Mouse (Mus musculus) 3134 (cell line): ENCODE measurements around the gene Nelfa.

Source experiments
- DNase-seq: peaks from one replicate; pipeline ENCODE4 v3.0.0-alpha.2; 2011; ENCODE audit warnings: low spot score; ENCODE audit not compliant: insufficient read length; ENCODE audit errors: extremely low read depth

Nelfa gene

GRCm38 (mm10) chr5:33936120-33936707, at the start of gene Nelfa:
TSS of gene Nelfa (minus strand) at chr5:33936413.
- DNase-seq = peak; percentile 98

DNA sequence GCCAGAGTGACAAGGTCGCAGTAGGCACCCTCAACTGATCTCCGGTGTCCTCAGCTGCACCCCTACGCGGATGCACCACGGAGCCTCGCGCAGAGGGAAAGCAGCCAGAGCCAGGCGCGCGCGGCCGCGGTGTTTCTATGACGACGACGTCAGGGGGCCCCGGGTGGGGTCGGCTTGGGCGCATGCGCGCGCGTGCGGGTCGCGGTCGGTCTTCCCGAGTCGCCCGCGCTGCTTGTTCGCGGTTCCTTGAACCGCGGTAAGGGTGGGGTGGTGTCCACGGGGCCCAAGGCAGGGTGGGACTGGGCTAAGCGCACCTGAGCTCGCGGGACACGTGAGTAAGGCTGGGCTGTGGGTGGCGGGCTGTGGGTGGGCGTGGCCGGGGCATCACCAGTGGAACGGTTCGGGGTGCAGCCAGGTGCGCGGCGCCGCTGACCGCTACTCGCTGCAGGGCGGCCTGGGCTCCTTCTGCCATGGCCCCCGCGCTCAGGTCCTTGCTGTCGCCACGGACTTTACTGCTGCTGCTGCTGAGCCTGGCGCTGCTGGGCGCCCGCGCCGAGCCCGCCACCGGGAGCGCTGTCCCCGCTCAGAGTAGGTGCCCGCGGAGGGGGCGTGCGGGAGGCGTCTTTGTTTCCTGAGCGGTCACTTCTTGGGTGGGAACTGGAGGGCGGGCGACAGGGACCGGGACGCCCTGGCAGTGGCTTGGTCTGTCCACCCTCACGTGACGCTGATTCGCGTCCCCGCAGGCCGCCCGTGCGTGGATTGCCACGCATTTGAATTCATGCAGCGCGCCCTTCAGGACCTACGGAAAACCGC, 47.3 kb upstream of the Nelfa start, which contains the start of gene Gm1673:
Gm1673 (plus strand) TSS at position 125 of the 813 bp plus-strand sequence.
- no peak for DNase-seq

GRCm38 (mm10) chr5:33982731-33983259, 46.6 kb upstream of the Nelfa start:
- no peak for DNase-seq

GRCm38 (mm10) chr5:33976267-33976666, 40.1 kb upstream of the Nelfa start:
- no peak for DNase-seq

GRCm38 (mm10) chr5:33974736-33975135, 38.5 kb upstream of the Nelfa start:
- no peak for DNase-seq

GRCm38 (mm10) chr5:33959382-33959781, 23.2 kb upstream of the Nelfa start:
- no peak for DNase-seq

DNA sequence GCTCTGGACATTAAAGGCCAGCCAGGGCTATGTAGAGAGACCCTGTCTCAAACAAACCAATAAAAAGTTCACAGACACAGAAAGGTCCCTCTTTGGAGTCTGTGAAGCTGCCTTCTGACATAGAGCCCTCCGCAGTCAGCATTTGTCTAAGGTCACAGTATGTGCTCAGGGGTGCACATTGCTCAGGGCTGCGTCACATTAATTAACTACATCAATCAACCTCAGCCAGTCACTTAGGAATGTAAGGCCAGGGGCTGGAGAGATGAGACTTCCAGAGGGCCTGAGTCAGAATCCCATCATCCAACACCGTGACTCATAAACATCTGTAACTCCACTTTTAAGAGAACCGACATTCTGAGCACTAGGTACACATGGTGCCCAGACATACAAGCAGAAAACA, 19.7 kb upstream of the Nelfa start:
- DNase-seq = peak; percentile 70

DNA sequence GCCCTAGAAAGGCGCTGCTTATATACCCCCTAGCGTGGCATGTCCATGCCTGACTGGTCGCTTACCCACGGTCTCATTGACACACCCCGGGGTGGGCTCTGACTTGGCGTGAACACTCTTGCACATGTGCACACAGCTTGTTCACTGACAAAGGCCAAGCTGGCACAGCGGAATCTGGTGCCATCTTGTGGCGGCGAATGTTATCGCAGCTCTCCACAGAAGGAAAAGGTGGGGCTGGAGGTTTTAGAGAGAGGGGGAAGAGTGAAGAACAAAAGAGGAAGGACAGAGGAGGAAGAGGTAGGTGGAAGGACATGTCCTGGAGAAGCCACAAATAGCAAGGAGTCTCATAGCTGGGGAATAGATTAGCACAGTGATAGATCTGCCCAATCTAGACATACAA, 18.1 kb upstream of the Nelfa start:
- DNase-seq = peak; percentile 45

DNA sequence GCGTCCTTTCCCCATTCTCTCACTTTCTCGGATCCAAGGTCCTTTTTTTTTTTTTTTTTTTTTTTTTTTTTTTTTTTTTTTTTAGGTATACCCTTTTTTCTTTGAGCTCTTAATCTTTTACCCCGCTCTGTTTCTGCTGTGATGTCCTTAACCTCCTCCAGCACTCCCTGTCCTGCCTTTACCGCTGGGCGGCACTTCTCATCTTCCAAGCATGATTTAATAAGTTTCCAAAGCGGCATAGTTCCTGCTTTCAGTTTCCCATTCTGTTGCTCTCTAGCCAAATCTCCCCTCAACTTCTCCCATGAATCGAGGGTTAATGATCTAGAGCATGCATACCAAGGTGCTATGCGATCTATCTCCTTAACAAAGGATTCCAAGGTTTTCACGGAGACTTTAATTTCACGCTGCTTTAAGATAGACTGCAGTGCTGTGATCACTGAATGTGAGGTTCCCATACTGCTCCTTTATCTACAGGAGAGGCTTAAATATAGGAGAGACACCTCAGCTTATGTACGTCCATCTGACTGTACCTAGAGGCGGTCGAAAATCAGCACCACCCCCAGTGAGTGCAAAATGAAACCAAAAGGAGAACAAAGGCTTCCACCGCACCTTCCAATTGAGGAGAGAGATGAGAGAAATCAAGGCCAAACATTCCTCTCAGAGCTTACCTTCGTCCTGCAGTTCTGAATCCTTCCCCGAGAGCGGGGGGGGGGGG, 17.4 kb upstream of the Nelfa start:
- DNase-seq = no peak

DNA sequence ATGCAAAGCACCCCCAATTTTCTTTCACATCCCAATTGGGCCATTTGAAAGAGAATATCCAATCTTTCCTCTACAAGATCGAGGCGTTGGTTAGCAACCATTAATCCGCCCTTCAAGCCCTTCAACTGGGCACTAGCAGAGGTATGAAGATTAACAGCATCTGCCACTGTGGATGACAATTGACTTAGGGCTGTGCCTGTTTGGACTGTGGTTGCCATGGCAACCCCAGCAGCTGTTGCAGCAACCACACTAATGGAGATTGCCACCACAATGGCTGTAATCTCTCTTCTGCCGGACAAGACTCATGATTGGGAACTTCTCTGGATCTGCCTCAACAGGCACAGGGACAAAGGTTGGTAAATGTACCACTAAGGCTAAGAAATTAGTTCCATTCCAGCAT, 12.1 kb upstream of the Nelfa start:
- DNase-seq = no peak

DNA sequence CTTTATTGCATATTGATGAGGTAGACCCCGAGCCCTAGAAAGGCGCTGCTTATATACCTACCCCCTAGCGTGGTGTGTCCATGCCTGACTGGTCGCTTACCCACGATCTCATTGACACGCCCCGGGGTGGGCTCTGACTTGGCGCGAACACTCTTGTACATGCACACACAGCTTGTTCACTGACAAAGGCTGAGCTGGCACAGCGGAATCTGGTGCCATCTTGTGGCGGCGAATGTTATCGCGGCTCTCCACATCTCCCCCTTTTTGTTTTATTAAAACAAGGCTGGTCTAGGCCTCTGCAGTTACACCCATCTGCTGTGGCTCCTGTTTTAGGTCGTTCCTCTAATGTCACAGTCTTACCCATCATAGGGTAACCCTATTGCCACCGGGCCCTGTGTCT, 10.8 kb upstream of the Nelfa start:
- DNase-seq = peak; percentile 23

DNA sequence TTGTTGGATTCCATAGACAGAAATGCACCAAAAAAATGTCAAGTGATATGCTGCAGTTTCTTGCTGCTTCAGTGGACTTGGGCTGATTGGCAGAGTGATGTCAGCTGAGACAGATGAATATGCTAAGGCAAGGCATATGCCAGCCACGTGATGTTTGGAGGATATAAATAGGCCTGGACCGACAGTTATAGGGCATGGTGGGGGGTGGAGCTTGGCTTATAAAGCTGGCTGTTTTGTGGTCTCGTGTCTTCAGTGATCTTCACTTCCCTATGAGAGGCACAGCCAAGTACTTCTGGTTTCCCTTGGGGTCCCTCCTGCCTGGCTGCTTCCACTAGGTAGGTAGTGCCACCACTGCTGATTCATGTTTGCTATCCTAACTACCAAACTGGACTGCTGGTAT, 2.2 kb upstream of the Nelfa start:
- DNase-seq = no peak

GRCm38 (mm10) chr5:33937230-33937629, 1.0 kb upstream of the Nelfa start:
- no peak for DNase-seq

DNA sequence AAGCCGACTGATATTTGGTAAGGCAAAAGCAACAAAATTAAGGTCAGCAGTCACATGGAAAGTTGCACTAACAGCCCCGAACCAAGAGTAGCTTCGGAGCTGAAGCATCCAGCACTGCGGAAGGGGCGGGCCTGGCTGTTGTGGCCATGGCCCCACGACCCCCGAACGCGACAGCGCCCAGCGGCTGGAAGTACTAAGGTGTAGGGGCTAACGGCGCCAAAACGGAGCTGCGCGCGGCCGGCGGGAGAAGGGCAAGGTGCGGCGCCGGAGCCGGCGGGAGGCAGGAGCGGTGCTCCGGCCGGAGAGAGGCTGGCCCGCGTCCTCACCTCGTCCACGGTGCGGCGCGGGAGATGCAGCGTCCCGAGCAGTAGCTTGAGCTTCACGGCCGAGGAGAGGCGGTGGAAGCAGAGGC, 507 bp downstream of the Nelfa start:
- no peak for DNase-seq

GRCm38 (mm10) chr5:33934877-33935276, 1.3 kb downstream of the Nelfa start:
- DNase-seq = no peak

DNA sequence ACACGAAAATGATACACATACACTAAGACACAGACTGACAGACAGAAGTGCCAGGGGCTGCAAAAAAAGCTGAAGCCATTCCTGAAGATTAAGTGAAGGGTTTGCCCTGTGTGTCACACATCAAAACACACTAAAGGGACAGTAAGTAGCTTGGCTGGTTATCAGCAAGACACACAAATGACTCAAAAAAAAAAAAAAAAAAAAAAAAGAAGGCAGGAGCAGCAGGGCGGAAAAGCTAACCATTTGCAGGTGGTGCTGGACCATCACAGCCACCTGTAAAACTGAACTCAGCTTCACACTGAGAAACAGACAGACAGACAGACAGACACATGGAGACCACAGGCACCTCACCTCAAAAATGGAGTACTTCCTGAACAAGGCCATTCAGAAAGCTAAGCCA, 2.1 kb downstream of the Nelfa start:
- no peak for DNase-seq

- no peak for DNase-seq
Measured at GRCm38 (mm10) chr5:33932413-33932812, 3.8 kb downstream of the Nelfa start.

- DNase-seq = no peak
Measured at GRCm38 (mm10) chr5:33926170-33926569, 10.0 kb downstream of the Nelfa start.

- DNase-seq = no peak
Measured at GRCm38 (mm10) chr5:33922566-33922965, 13.6 kb downstream of the Nelfa start.

DNA sequence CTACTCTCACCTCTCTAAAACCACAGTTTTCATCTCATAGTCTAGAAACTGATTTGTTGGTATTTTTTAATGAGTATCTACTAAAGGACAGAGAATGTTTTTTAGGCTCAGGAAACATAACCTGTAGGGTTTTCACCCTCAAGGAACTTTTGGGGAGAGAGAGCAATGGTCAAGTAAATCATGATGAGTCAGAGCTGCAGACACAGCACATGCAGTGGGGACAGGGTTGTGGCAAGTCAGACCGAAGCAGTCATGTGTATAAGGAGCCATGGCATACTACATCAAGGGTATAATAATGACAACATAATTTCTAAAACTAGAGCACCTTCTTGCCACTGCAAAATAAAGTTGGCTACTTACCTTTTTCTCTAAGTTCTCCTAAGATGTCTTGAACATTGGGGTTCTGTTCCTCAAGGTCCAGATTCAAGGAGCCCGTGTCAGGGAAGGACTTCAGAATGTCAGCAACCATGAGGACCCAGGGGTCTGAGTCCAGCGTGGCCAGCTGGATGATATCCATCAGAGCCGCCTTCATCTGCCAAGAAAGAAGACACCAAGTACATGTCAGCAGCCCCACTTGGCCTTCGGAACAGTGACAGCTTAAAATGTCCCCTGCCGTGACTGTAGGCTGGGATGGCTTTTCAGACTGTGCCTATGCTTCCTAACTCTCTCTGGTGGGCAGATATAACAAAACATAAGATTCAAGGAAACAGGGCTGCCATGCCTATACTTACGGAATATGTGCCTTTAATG, 14.6 kb downstream of the Nelfa start:
- DNase-seq = no peak

DNA sequence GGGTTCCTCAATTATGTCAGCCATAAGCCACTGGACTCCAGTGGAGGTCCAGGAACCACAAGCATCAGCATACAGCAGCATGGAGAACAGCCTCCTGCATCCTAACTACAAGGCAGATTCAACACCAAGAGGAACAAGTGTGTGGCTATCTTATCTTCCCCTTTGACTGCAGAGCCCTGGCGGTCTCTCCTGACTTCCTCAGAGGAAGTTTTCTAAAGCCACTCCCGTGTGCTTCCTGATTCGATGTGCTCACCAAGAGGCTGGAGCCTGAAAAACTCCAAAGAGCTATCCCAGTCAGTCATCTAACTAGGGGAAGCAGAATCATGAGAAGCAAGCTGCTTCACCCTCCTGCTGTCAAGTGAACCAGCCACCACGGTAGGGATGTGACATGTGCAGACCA, 15.3 kb downstream of the Nelfa start:
- DNase-seq = no peak
